Mouse (Mus musculus) midbrain, embryonic 16.5 days (tissue): ENCODE measurements around the gene Vmn1r169. TPM values are rescaled to one million over a fixed set of nuclear protein-coding genes. Genes with fewer than 3 reads are reported as not detected.
"Not testable (repeated sequence)": the region's sequence is repeated elsewhere in the genome, so short reads cannot be mapped to it uniquely, and the experiment has no call there.

Experiments used
- ATAC-seq: fragments of 200-750 bp; cut with Nextera tagmentation; 2 replicates; pipeline ENCODE4 v1.8.0; 2017; ENCODE audit warnings: moderate TSS enrichment
- H3K27ac ChIP-seq: fragments of 300-500 bp; sonication (generic); 2 replicates; pipeline ENCODE4 v1.5.1; 2014; ENCODE audit warnings: mild to moderate bottlenecking, low read length, mixed read lengths
- H3K27me3 ChIP-seq: fragments of 300-500 bp; sonication (generic); 2 replicates; pipeline ENCODE4 v1.6.1; 2014; ENCODE audit warnings: low read depth, low read length, mixed read lengths; ENCODE audit not compliant: control insufficient read depth, insufficient read depth
- H3K36me3 ChIP-seq: fragments of 300-500 bp; sonication (generic); 2 replicates; pipeline ENCODE4 v1.6.1; 2014; ENCODE audit warnings: mild to moderate bottlenecking, low read length, moderate library complexity, mixed read lengths; ENCODE audit not compliant: control insufficient read depth, insufficient read depth
- H3K4me1 ChIP-seq: fragments of 300-500 bp; sonication (generic); 2 replicates; pipeline ENCODE4 v1.6.1; 2014; ENCODE audit warnings: mild to moderate bottlenecking, low read length, mixed read lengths; ENCODE audit not compliant: control insufficient read depth, insufficient read depth
- H3K4me2 ChIP-seq: fragments of 300-500 bp; sonication (generic); 2 replicates; pipeline ENCODE4 v1.6.1; 2014; ENCODE audit warnings: mild to moderate bottlenecking, low read length, mixed read lengths
- H3K4me3 ChIP-seq: fragments of 300-500 bp; sonication (generic); 2 replicates; pipeline ENCODE4 v1.5.1; 2014; ENCODE audit warnings: low read depth, mild to moderate bottlenecking, low read length, moderate library complexity, mixed read lengths
- H3K9ac ChIP-seq: fragments of 300-500 bp; sonication (generic); 2 replicates; pipeline ENCODE4 v1.6.1; 2014; ENCODE audit warnings: low read depth, low read length, mixed read lengths
- H3K9me3 ChIP-seq: fragments of 300-500 bp; sonication (generic); replicated peaks from 2 replicates; pipeline ENCODE4 v1.6.1; 2014; ENCODE audit warnings: mild to moderate bottlenecking, low read length, mixed read lengths; ENCODE audit not compliant: control insufficient read depth, poor library complexity, severe bottlenecking
- WGBS: fragments of 180-500 bp; shearing (Covaris S2); extraction: QIAGEN DNeasy Blood & Tissue Kit; methylation state at CpG from one replicate; pipeline ENCODE4 v1.1.7; 2014; 5-methylcytosine and 5-hydroxymethylcytosine counted together
- polyA plus RNA-seq: library from polyadenylated mRNA; unstranded; fragments of >200 nt; fragmentation: Nextera tagmentation; extraction: Ambion mirVana; gene quantifications from 2 replicates; pipeline ENCODE4 v1.2.1, GENCODE M21; 2015

Vmn1r169 gene
- not detected in 2 replicates for polyA plus RNA-seq

DNA sequence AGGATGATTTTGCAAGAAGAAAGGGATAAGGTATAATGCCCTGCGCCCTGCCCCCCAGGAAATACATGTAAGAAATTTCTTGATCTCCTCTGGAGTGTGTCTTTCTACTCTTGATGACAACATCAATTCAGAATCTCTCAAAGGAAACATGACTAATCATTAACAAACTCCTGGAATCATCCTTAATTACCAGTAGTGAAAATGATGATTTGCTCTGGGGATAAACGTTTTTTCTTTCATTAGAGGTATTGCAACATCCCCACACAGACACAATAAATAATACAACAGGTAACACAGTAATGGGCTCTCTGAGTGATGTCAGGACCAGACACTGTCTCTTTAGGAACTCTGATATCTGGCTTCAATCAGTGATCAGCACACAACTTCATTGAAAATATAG lies at the start of gene Vmn1r169:
TSS of gene Vmn1r169 (plus strand) at position 301 of the 400 bp plus-strand sequence.
- H3K27me3 ChIP-seq, H3K27ac ChIP-seq, H3K9me3 ChIP-seq, H3K4me3 ChIP-seq, H3K4me1 ChIP-seq, ATAC-seq, H3K4me2 ChIP-seq, H3K36me3 ChIP-seq, H3K9ac ChIP-seq: not testable (repeated sequence)
- WGBS: 71% methylated on average over 1 of the region's 2 CpGs

DNA sequence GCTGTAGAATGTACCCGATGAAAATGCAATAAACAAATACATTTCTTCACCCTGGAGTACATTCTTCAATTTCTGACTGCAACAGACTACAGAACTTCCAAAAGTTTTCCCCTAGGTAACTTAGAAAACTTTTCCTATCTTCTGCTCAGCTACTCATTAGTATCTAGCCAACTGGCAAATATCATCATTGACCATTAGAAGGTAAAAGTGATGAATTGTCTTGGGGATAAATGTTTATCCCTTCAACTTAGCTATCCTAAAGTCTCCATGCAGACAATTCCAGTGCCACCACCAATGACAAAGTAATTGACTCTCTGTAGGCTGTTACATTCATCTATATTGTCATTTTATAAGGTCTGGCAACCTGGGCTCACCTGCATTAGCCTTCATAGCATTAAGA lies 35.9 kb upstream of the Vmn1r169 start, which contains the start of gene Vmn1r168:
TSS of gene Vmn1r168 (plus strand) at position 301 of the 400 bp plus-strand sequence.
- WGBS: no CpG with 5 or more reads among the region's 1 CpGs

DNA sequence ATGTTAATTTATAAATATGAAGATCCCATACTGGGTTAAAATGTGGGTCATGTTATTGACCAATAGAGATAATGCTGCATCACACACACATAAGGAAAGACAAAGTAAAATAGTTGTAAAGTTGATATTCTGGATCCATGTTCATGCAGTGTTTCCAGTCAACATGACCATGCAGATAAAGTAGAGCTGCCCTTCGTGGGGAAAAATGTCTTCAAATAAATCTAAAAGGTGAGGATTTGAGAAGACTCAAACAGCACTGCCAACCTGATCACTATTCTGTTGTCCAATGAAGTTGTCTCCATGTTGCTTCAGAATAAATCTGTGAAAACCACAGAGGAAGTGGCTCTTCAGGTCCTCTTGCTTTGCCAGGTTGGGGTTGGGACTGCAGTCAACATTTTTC lies 30.5 kb downstream of the Vmn1r169 start, which contains the start of gene Vmn1r170:
TSS of gene Vmn1r170 (plus strand) at position 301 of the 400 bp plus-strand sequence.
- H3K4me1 ChIP-seq, H3K4me3 ChIP-seq, ATAC-seq, H3K9me3 ChIP-seq, H3K9ac ChIP-seq, H3K4me2 ChIP-seq, H3K27ac ChIP-seq, H3K27me3 ChIP-seq, H3K36me3 ChIP-seq: not testable (repeated sequence)
- WGBS: 37% methylated on average over 1 of the region's 1 CpGs

More for the DNA sequence above, 35.9 kb upstream of the Vmn1r169 start, which contains the start of gene Vmn1r168:
- H3K27ac ChIP-seq, H3K9me3 ChIP-seq, ATAC-seq, H3K27me3 ChIP-seq, H3K4me3 ChIP-seq, H3K36me3 ChIP-seq, H3K9ac ChIP-seq, H3K4me2 ChIP-seq, H3K4me1 ChIP-seq: not testable (repeated sequence)

Other genes starting within 250 kb of the Vmn1r169 start
- not detected in 2 replicates for gene Nlrp5, start 189.6 kb upstream of the Vmn1r169 start, polyA plus RNA-seq
- not detected in 2 replicates for gene Vmn1r167, start 68.3 kb upstream of the Vmn1r169 start, polyA plus RNA-seq
- not detected in 2 replicates for gene Vmn1r168, start 35.8 kb upstream of the Vmn1r169 start, polyA plus RNA-seq
- gene Vmn1r170, start 30.6 kb downstream of the Vmn1r169 start, polyA plus RNA-seq: not detected in 2 replicates
- gene Vmn1r171, start 55.2 kb downstream of the Vmn1r169 start, polyA plus RNA-seq: not detected in 2 replicates
- not detected in 2 replicates for gene Vmn1r172, start 82.8 kb downstream of the Vmn1r169 start, polyA plus RNA-seq
- not detected in 2 replicates for gene Vmn1r173, start 125.2 kb downstream of the Vmn1r169 start, polyA plus RNA-seq
- gene Vmn1r174, start 176.7 kb downstream of the Vmn1r169 start, polyA plus RNA-seq: not detected in 2 replicates
- not detected in 2 replicates for gene Vmn1r175, start 235.1 kb downstream of the Vmn1r169 start, polyA plus RNA-seq